Mouse (Mus musculus) midbrain, embryonic 11.5 days (tissue): ENCODE data around the gene Cyp4f13. TPM values are rescaled to one million over a fixed set of nuclear protein-coding genes. Genes with fewer than 3 reads are reported as not detected.

Source experiments
- ATAC-seq: fragments of 200-750 bp; cut with Nextera tagmentation; 2 replicates; pipeline ENCODE4 v1.8.0; 2017; ENCODE audit warnings: moderate TSS enrichment, moderate library complexity; ENCODE audit not compliant: low FRiP score
- DNase-seq: peaks from one replicate; pipeline ENCODE4 v3.0.0; 2015; ENCODE audit warnings: low spot score; ENCODE audit errors: missing footprints
- H3K27ac ChIP-seq: fragments of 300-500 bp; sonication (generic); 2 replicates; pipeline ENCODE4 v1.5.1; 2014; ENCODE audit warnings: low read depth, low read length
- H3K27me3 ChIP-seq: fragments of 300-500 bp; sonication (generic); 2 replicates; pipeline ENCODE4 v1.6.1; 2014; ENCODE audit warnings: mild to moderate bottlenecking, low read length, moderate library complexity, mixed read lengths; ENCODE audit not compliant: control insufficient read depth, insufficient read depth
- H3K36me3 ChIP-seq: fragments of 300-500 bp; sonication (generic); 2 replicates; pipeline ENCODE4 v1.6.1; 2014; ENCODE audit warnings: mild to moderate bottlenecking, low read length, moderate library complexity, mixed read lengths; ENCODE audit not compliant: control insufficient read depth, insufficient read depth
- H3K4me1 ChIP-seq: fragments of 300-500 bp; sonication (generic); 2 replicates; pipeline ENCODE4 v1.6.1; 2014; ENCODE audit warnings: low read length; ENCODE audit not compliant: control insufficient read depth, insufficient read depth
- H3K4me2 ChIP-seq: fragments of 300-500 bp; sonication (generic); 2 replicates; pipeline ENCODE4 v1.6.1; 2014; ENCODE audit warnings: mild to moderate bottlenecking, moderate library complexity
- H3K4me3 ChIP-seq: fragments of 300-500 bp; sonication (generic); 2 replicates; pipeline ENCODE4 v1.5.1; 2014; ENCODE audit warnings: low read depth, low read length
- H3K9ac ChIP-seq: fragments of 300-500 bp; sonication (generic); 2 replicates; pipeline ENCODE4 v1.6.1; 2014; ENCODE audit warnings: low read length
- H3K9me3 ChIP-seq: fragments of 300-500 bp; sonication (generic); 2 replicates; pipeline ENCODE4 v1.6.1; 2016; ENCODE audit warnings: low read length; ENCODE audit not compliant: control insufficient read depth
- WGBS: fragments of 180-500 bp; shearing (Covaris S2); extraction: QIAGEN DNeasy Blood & Tissue Kit; methylation state at CpG from one replicate; pipeline ENCODE4 v1.1.7; 2014; 5-methylcytosine and 5-hydroxymethylcytosine counted together
- polyA plus RNA-seq: library from polyadenylated mRNA; unstranded; fragments of >200 nt; fragmentation: Nextera tagmentation; extraction: Ambion mirVana; gene quantifications from 2 replicates; pipeline ENCODE4 v1.2.1, GENCODE M21; 2014

The Cyp4f13 gene
- polyA plus RNA-seq, 1 experiment from 2014 or later = 2.2 TPM

DNA sequence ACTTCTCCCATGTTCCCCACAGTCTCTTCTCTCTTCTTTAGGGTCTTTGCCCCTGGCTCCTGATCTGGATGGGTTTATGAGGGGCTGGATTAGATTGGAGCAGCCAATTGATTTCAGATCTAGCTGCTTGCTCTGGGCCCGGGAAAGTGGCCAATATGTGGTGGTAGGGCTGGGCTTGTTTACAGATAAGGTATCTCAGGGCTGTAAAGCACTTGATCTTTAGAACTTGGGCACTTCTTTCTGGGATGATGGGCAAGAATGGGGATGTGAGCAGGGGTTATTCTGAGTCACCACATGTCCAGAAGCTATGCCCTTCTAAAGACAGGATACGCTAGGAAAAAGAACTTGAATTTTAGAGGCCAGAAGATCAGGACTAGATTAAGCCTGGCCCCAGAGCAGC, 28.1 kb downstream of the Cyp4f13 start:
- Histone ChIP-seq H3K9ac (no peak overlapping the region), H3K27ac (no peak overlapping the region), H3K4me1 (no peaks in the 10 kb centered on the region), H3K9me3 (no peaks in the 10 kb centered on the region), H3K4me2 (no peak overlapping the region), H3K36me3 (no peaks in the 10 kb centered on the region), H3K27me3 (no peaks in the 10 kb centered on the region), H3K4me3 (no peak overlapping the region)
- 79% methylated on average over 2 of the region's 2 CpGs for WGBS
- DNase-seq = no peak
- ATAC-seq = no peak

DNA sequence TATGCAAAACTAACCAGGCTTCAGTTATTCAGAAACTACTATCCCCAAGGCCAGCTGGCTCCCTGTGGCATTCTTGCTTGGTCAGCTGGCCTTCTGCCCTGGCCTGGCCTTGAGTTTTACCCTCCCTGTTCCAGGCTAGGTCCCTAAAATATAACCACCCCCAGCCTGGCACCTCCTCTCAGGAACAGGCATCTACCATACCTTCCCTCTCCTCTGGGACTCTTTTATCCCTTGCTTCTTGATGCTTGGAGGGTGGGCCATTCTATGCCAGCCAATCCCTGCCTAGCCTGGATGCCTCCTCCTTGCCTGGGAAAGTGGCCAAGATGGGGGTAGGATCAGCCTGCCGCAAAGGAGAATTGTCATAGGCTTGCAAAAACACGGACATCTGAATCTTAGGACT, 30.1 kb downstream of the Cyp4f13 start, which contains the start of gene Cyp4f14:
TSS of gene Cyp4f14 (minus strand) at position 212 of the 400 bp plus-strand sequence.
- Histone ChIP-seq H3K4me3 (no peak within 1 kb of the TSS), H3K4me2 (no peak within 1 kb of the TSS), H3K9ac (no peak within 1 kb of the TSS), H3K4me1 (no peaks in the 10 kb centered on the region), H3K9me3 (no peaks in the 10 kb centered on the region), H3K27ac (no peak within 1 kb of the TSS), H3K27me3 (no peaks in the 10 kb centered on the region), H3K36me3 (no peaks in the 10 kb centered on the region)
- DNase-seq = no peak
- 77% methylated on average over 2 of the region's 2 CpGs for WGBS
- ATAC-seq = no peak

GRCm38 (mm10) chr17:32916075-32916474, 31.1 kb downstream of the Cyp4f13 start:
- Histone ChIP-seq H3K27ac (no peak overlapping the region), H3K36me3 (no peaks in the 10 kb centered on the region), H3K9me3 (no peaks in the 10 kb centered on the region), H3K4me2 (no peak overlapping the region), H3K9ac (no peak overlapping the region), H3K27me3 (no peaks in the 10 kb centered on the region), H3K4me3 (no peak overlapping the region), H3K4me1 (no peaks in the 10 kb centered on the region)
- ATAC-seq = no peak
- WGBS = 82% methylated on average over 1 of the region's 1 CpGs
- DNase-seq = no peak

- H3K4me2 ChIP-seq = no peak overlapping the region
- H3K36me3 ChIP-seq = no peaks in the 10 kb centered on the region
- no peak for DNase-seq
- no peak overlapping the region for H3K9ac ChIP-seq
- WGBS = 81% methylated on average over 10 of the region's 10 CpGs
- ATAC-seq = no peak
- no peaks in the 10 kb centered on the region for H3K9me3 ChIP-seq
- H3K4me1 ChIP-seq = no peaks in the 10 kb centered on the region
- no peak overlapping the region for H3K4me3 ChIP-seq
- no peaks in the 10 kb centered on the region for H3K27me3 ChIP-seq
- no peak overlapping the region for H3K27ac ChIP-seq
These were observed 41.0 kb downstream of the Cyp4f13 start for GRCm38 (mm10) chr17:32906172-32906571.

- Histone ChIP-seq H3K27me3 (no peaks in the 10 kb centered on the region), H3K4me3 (no peak overlapping the region), H3K9ac (no peak overlapping the region), H3K4me2 (peak overlapping the region; percentile 28; the same call in 1 of the 2 replicates), H3K9me3 (no peaks in the 10 kb centered on the region), H3K36me3 (no peaks in the 10 kb centered on the region), H3K27ac (no peak overlapping the region), H3K4me1 (no peaks in the 10 kb centered on the region)
- DNase-seq (peak; percentile 89), ATAC-seq (no peak)
- WGBS = 9% methylated on average over 19 of the region's 19 CpGs
These were observed 42.0 kb downstream of the Cyp4f13 start for GRCm38 (mm10) chr17:32905239-32905638.

- Histone ChIP-seq H3K27ac (no peak overlapping the region), H3K4me1 (no peaks in the 10 kb centered on the region), H3K4me3 (no peak overlapping the region), H3K27me3 (no peaks in the 10 kb centered on the region), H3K36me3 (no peaks in the 10 kb centered on the region), H3K4me2 (no peak overlapping the region), H3K9me3 (no peaks in the 10 kb centered on the region), H3K9ac (no peak overlapping the region)
- whole genome bisulfite sequencing = 73% methylated on average over 2 of the region's 2 CpGs
- no peak for ATAC-seq
- no peak for DNase-seq
These were observed 42.8 kb downstream of the Cyp4f13 start for GRCm38 (mm10) chr17:32904414-32904813.

DNA sequence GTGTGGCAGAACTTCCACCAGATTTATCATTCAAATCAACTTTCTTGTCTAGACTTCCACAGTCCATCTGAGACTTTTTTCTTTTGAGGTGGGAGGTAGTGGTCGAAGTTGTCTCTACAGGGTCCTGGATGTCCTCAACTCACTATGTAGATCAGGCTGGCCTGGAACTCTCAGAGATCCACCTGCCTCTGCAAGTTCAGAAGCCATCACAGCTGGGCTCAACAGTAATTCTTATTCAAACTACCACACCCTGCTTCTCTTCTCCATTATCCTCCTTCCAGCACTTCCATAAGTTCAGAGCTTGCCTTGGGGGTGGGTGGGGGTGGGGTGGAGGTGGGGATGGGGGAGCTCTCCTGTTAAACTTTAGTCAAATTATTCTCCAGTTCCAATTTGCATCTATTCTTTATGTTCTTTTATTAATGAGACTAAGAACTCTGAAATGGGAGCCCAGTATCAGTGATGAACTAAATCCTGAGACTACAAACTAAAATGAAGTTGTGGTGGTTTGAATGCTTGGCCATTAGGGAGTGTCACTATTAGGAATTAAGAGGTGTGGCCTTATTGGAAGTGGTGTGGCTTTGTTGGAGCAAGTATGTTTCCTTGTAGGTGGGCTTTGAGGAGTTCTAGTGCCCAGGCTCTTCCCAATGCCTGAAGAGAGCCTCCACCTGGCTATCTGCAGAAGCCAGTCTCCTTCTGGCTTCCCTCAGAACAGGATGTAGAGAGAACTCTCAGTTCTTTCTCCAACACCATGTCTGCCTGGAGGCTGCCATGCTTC, 45.3 kb downstream of the Cyp4f13 start:
- no peak overlapping the region for H3K4me3 ChIP-seq
- no peaks in the 10 kb centered on the region for H3K27me3 ChIP-seq
- H3K36me3 ChIP-seq = no peaks in the 10 kb centered on the region
- H3K27ac ChIP-seq = no peak overlapping the region
- H3K9me3 ChIP-seq = no peaks in the 10 kb centered on the region
- no peak overlapping the region for H3K4me2 ChIP-seq
- H3K9ac ChIP-seq = no peak overlapping the region
- no peak for ATAC-seq
- no peak for DNase-seq
- H3K4me1 ChIP-seq = no peaks in the 10 kb centered on the region
- WGBS = 76% methylated on average over 1 of the region's 1 CpGs

DNA sequence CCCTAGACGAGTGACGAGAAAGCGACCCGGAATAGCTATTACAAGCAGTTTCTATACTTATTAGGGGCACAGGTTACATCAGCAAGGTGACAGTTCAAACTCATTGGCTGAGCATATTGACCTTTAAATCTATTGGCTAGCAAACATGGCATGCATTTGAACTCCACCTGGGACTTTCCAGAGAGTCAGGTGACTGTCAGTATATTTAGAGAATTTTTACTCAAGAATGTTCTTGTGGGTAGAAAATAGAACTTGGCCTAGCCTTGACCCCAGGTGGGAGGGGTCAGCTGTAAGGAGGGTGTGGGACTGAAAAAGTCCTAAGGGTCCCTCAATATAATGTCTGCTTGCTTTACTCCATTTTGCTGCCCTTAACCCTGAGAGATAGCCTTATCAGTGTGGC, 51.8 kb downstream of the Cyp4f13 start:
- DNase-seq (no peak), ATAC-seq (no peak)
- Histone ChIP-seq H3K4me1 (peaks cover 4% of the 10 kb centered on the region), H3K9ac (no peak overlapping the region), H3K4me2 (no peak overlapping the region), H3K27me3 (no peaks in the 10 kb centered on the region), H3K4me3 (no peak overlapping the region), H3K36me3 (no peaks in the 10 kb centered on the region), H3K27ac (no peak overlapping the region), H3K9me3 (no peaks in the 10 kb centered on the region)
- 94% methylated on average over 4 of the region's 4 CpGs for WGBS

- Histone ChIP-seq H3K27me3 (no peaks in the 10 kb centered on the region), H3K4me3 (no peak overlapping the region), H3K4me1 (peaks cover 7% of the 10 kb centered on the region), H3K4me2 (no peak overlapping the region), H3K9me3 (no peaks in the 10 kb centered on the region), H3K36me3 (no peaks in the 10 kb centered on the region), H3K27ac (no peak overlapping the region), H3K9ac (no peak overlapping the region)
- WGBS = 79% methylated on average over 3 of the region's 3 CpGs
- ATAC-seq = no peak
- no peak for DNase-seq
These were observed 53.3 kb downstream of the Cyp4f13 start for GRCm38 (mm10) chr17:32893901-32894300.
